Mouse (Mus musculus): ENCODE data around the gene 2010106E10Rik. TPM values are rescaled to one million over a fixed set of nuclear protein-coding genes. Genes with fewer than 3 reads are reported as not detected.

The 2010106E10Rik gene
- not detected in 2 replicates for polyA plus RNA-seq (2015; fragmentation: Nextera tagmentation; extraction: Ambion mirVana)

- Histone ChIP-seq H3K9me3 (replicated peaks; ENCODE audit: control insufficient read depth, low read length) (no peaks in the 10 kb centered on the region), H3K36me3 (ENCODE audit: control insufficient read depth, insufficient read depth) (no peaks in the 10 kb centered on the region), H3K4me1 (ENCODE audit: control insufficient read depth, low read depth, low read length) (no peaks in the 10 kb centered on the region), H3K4me2 (ENCODE audit: low read depth, low read length) (no peak within 1 kb of the TSS), H3K27ac (ENCODE audit: low read length) (no peak within 1 kb of the TSS), H3K9ac (ENCODE audit: low read depth, low read length) (no peak within 1 kb of the TSS), H3K27me3 (ENCODE audit: control insufficient read depth, insufficient read depth, low read depth, low read length) (no peaks in the 10 kb centered on the region), H3K4me3 (ENCODE audit: low read depth, low read length) (no peak within 1 kb of the TSS)
- ATAC-seq (ENCODE audit: low read depth): no peak
- 70% methylated on average over 1 of the region's 1 CpGs for WGBS (ENCODE audit: insufficient replicate concordance)
Measured at GRCm38 (mm10) chrX:112494974-112495373, at the start of gene 2010106E10Rik. Gene 2010106E10Rik, plus strand, starts transcription at chrX:112495274.

GRCm38 (mm10) chrX:112505651-112506050, 10.6 kb downstream of the 2010106E10Rik start:
- no peak for ATAC-seq (ENCODE audit: low read depth)
- WGBS (ENCODE audit: insufficient replicate concordance): 43% methylated on average over 2 of the region's 2 CpGs
- Histone ChIP-seq H3K9me3 (replicated peaks; ENCODE audit: control insufficient read depth, low read length) (no peaks in the 10 kb centered on the region), H3K27ac (ENCODE audit: low read length) (no peak overlapping the region), H3K4me3 (ENCODE audit: low read depth, low read length) (no peak overlapping the region), H3K4me2 (ENCODE audit: low read depth, low read length) (no peak overlapping the region), H3K9ac (ENCODE audit: low read depth, low read length) (no peak overlapping the region), H3K36me3 (ENCODE audit: control insufficient read depth, insufficient read depth) (no peaks in the 10 kb centered on the region), H3K27me3 (ENCODE audit: control insufficient read depth, insufficient read depth, low read depth, low read length) (no peaks in the 10 kb centered on the region), H3K4me1 (ENCODE audit: control insufficient read depth, low read depth, low read length) (no peaks in the 10 kb centered on the region)

GRCm38 (mm10) chrX:112524755-112525154, 29.7 kb downstream of the 2010106E10Rik start:
- Histone ChIP-seq H3K9me3 (replicated peaks; ENCODE audit: control insufficient read depth, low read length) (no peaks in the 10 kb centered on the region), H3K27ac (ENCODE audit: low read length) (no peak overlapping the region), H3K27me3 (ENCODE audit: control insufficient read depth, insufficient read depth, low read depth, low read length) (no peaks in the 10 kb centered on the region), H3K4me3 (ENCODE audit: low read depth, low read length) (no peak overlapping the region), H3K36me3 (ENCODE audit: control insufficient read depth, insufficient read depth) (no peaks in the 10 kb centered on the region), H3K9ac (ENCODE audit: low read depth, low read length) (no peak overlapping the region), H3K4me2 (ENCODE audit: low read depth, low read length) (no peak overlapping the region), H3K4me1 (ENCODE audit: control insufficient read depth, low read depth, low read length) (no peaks in the 10 kb centered on the region)
- ATAC-seq (ENCODE audit: low read depth): no peak
- WGBS (ENCODE audit: insufficient replicate concordance): 43% methylated on average over 1 of the region's 1 CpGs

GRCm38 (mm10) chrX:112543115-112543514, 48.0 kb downstream of the 2010106E10Rik start:
- Histone ChIP-seq H3K9ac (ENCODE audit: low read depth, low read length) (no peak overlapping the region), H3K27ac (ENCODE audit: low read length) (no peak overlapping the region), H3K4me2 (ENCODE audit: low read depth, low read length) (no peak overlapping the region), H3K4me3 (ENCODE audit: low read depth, low read length) (no peak overlapping the region), H3K9me3 (replicated peaks; ENCODE audit: control insufficient read depth, low read length) (no peaks in the 10 kb centered on the region), H3K36me3 (ENCODE audit: control insufficient read depth, insufficient read depth) (no peaks in the 10 kb centered on the region), H3K27me3 (ENCODE audit: control insufficient read depth, insufficient read depth, low read depth, low read length) (no peaks in the 10 kb centered on the region), H3K4me1 (ENCODE audit: control insufficient read depth, low read depth, low read length) (no peaks in the 10 kb centered on the region)
- no peak for ATAC-seq (ENCODE audit: low read depth)
- WGBS (ENCODE audit: insufficient replicate concordance): 46% methylated on average over 1 of the region's 1 CpGs

- H3K4me2 ChIP-seq (ENCODE audit: low read depth, low read length): no peak overlapping the region
- no peaks in the 10 kb centered on the region for H3K9me3 ChIP-seq (replicated peaks; ENCODE audit: control insufficient read depth, low read length)
- no peak overlapping the region for H3K4me3 ChIP-seq (ENCODE audit: low read depth, low read length)
- 84% methylated on average over 2 of the region's 2 CpGs for WGBS (ENCODE audit: insufficient replicate concordance)
- H3K27ac ChIP-seq (ENCODE audit: low read length): no peak overlapping the region
- no peaks in the 10 kb centered on the region for H3K4me1 ChIP-seq (ENCODE audit: control insufficient read depth, low read depth, low read length)
- H3K36me3 ChIP-seq (ENCODE audit: control insufficient read depth, insufficient read depth): no peaks in the 10 kb centered on the region
- H3K27me3 ChIP-seq (ENCODE audit: control insufficient read depth, insufficient read depth, low read depth, low read length): no peaks in the 10 kb centered on the region
- ATAC-seq (ENCODE audit: low read depth): no peak
- H3K9ac ChIP-seq (ENCODE audit: low read depth, low read length): no peak overlapping the region
Measured at GRCm38 (mm10) chrX:112567716-112568115, 72.6 kb downstream of the 2010106E10Rik start.

- Histone ChIP-seq H3K27ac (ENCODE audit: low read length) (no peak within 1 kb of the TSS), H3K36me3 (ENCODE audit: control insufficient read depth, insufficient read depth) (no peaks in the 10 kb centered on the region), H3K9me3 (replicated peaks; ENCODE audit: control insufficient read depth, low read length) (no peaks in the 10 kb centered on the region), H3K4me3 (ENCODE audit: low read depth, low read length) (peak within 1 kb of the TSS; percentile 52), H3K27me3 (ENCODE audit: control insufficient read depth, insufficient read depth, low read depth, low read length) (peaks cover 19% of the 10 kb centered on the region), H3K9ac (ENCODE audit: low read depth, low read length) (no peak within 1 kb of the TSS), H3K4me2 (ENCODE audit: low read depth, low read length) (peak within 1 kb of the TSS; percentile 57), H3K4me1 (ENCODE audit: control insufficient read depth, low read depth, low read length) (no peaks in the 10 kb centered on the region)
- WGBS (ENCODE audit: insufficient replicate concordance): 17% methylated on average over 69 of the region's 79 CpGs
- peak; percentile 64; the same call in 1 of the 2 replicates for ATAC-seq (ENCODE audit: low read depth)
Measured at GRCm38 (mm10) chrX:112600511-112601305, 105.6 kb downstream of the 2010106E10Rik start, which contains the start of gene Zfp711. Gene Zfp711, plus strand, starts transcription at chrX:112600526.

- H3K4me1 ChIP-seq (ENCODE audit: control insufficient read depth, low read depth, low read length): no peaks in the 10 kb centered on the region
- H3K27me3 ChIP-seq (ENCODE audit: control insufficient read depth, insufficient read depth, low read depth, low read length): peaks cover 19% of the 10 kb centered on the region
- H3K36me3 ChIP-seq (ENCODE audit: control insufficient read depth, insufficient read depth): no peaks in the 10 kb centered on the region
- ATAC-seq (ENCODE audit: low read depth): no peak
- 20% methylated on average over 43 of the region's 81 CpGs for WGBS (ENCODE audit: insufficient replicate concordance)
- H3K4me2 ChIP-seq (ENCODE audit: low read depth, low read length): peak overlapping the region; percentile 57
- H3K27ac ChIP-seq (ENCODE audit: low read length): no peak overlapping the region
- H3K9ac ChIP-seq (ENCODE audit: low read depth, low read length): no peak overlapping the region
- H3K9me3 ChIP-seq (replicated peaks; ENCODE audit: control insufficient read depth, low read length): no peaks in the 10 kb centered on the region
- H3K4me3 ChIP-seq (ENCODE audit: low read depth, low read length): peak overlapping the region; percentile 52
Measured at GRCm38 (mm10) chrX:112601306-112602120, 106.4 kb downstream of the 2010106E10Rik start.
